Mouse (Mus musculus) heart, postnatal 0 days (tissue): Measurements from ENCODE around the gene Dkkl1. TPM values are rescaled to one million over a fixed set of nuclear protein-coding genes. Genes with fewer than 3 reads are reported as not detected.

Experiments used
- ATAC-seq: fragments of 200-750 bp; cut with Nextera tagmentation; 2 replicates; pipeline ENCODE4 v1.8.0; 2017; ENCODE audit warnings: low read depth, moderate number of reproducible peaks, moderate library complexity; ENCODE audit not compliant: insufficient read depth
- DNase-seq: peaks from one replicate; pipeline ENCODE4 v3.0.0-alpha.2; 2016; ENCODE audit warnings: low spot score
- H3K27ac ChIP-seq: fragments of 300-500 bp; sonication (generic); 2 replicates; pipeline ENCODE4 v1.5.1; 2014; ENCODE audit warnings: low read depth, mild to moderate bottlenecking
- H3K27me3 ChIP-seq: fragments of 300-500 bp; sonication (generic); 2 replicates; pipeline ENCODE4 v1.6.1; 2014; ENCODE audit warnings: low read length, mixed read lengths; ENCODE audit not compliant: control insufficient read depth, insufficient read depth
- H3K36me3 ChIP-seq: fragments of 300-500 bp; sonication (generic); replicated peaks from 2 replicates; pipeline ENCODE4 v1.6.1; 2014; ENCODE audit warnings: low read length, mixed read lengths; ENCODE audit not compliant: control insufficient read depth, insufficient read depth
- H3K4me1 ChIP-seq: fragments of 300-500 bp; sonication (generic); 2 replicates; pipeline ENCODE4 v1.6.1; 2014; ENCODE audit warnings: antibody characterized with exemption; ENCODE audit not compliant: control insufficient read depth, insufficient read depth
- H3K4me2 ChIP-seq: fragments of 300-500 bp; sonication (generic); 2 replicates; pipeline ENCODE4 v1.6.1; 2014; ENCODE audit warnings: low read depth, mild to moderate bottlenecking, low read length, moderate library complexity
- H3K4me3 ChIP-seq: fragments of 300-500 bp; sonication (generic); 2 replicates; pipeline ENCODE4 v1.5.1; 2014; ENCODE audit warnings: low read depth, low read length
- H3K9ac ChIP-seq: fragments of 300-500 bp; sonication (generic); replicated peaks from 2 replicates; pipeline ENCODE4 v1.6.1; 2014; ENCODE audit warnings: low read depth, low read length, mixed read lengths
- H3K9me3 ChIP-seq: fragments of 300-500 bp; sonication (generic); replicated peaks from 2 replicates; pipeline ENCODE4 v1.6.1; 2016; ENCODE audit warnings: low read length; ENCODE audit not compliant: control insufficient read depth
- CTCF ChIP-seq: IDR thresholded peaks from 2 replicates; pipeline ENCODE4 v1.5.1; 2016; ENCODE audit warnings: antibody characterized with exemption, control low read depth, low read depth
- EP300 ChIP-seq: IDR thresholded peaks from 2 replicates; pipeline ENCODE4 v1.6.1; 2016; ENCODE audit warnings: antibody characterized with exemption, low read depth
- WGBS: fragments of 180-500 bp; shearing (Covaris S2); extraction: QIAGEN DNeasy Blood & Tissue Kit; methylation state at CpG from one replicate; pipeline ENCODE4 v1.1.7; 2014; 5-methylcytosine and 5-hydroxymethylcytosine counted together
- polyA plus RNA-seq: library from polyadenylated mRNA; unstranded; fragments of >200 nt; fragmentation: Nextera tagmentation; extraction: Ambion mirVana; gene quantifications from 2 replicates; pipeline ENCODE4 v1.2.1, GENCODE M21; 2015
- total RNA-seq: library from RNA; depleted of rRNA; stranded (reverse); fragments of >200 nt; gene quantifications from 2 replicates; pipeline ENCODE4 v1.2.3, GENCODE M21; 2014; ENCODE audit warnings: low replicate concordance

Gene Dkkl1
- total and polyA plus RNA-seq, 2 experiments from 2014 or later, result not detected

DNA sequence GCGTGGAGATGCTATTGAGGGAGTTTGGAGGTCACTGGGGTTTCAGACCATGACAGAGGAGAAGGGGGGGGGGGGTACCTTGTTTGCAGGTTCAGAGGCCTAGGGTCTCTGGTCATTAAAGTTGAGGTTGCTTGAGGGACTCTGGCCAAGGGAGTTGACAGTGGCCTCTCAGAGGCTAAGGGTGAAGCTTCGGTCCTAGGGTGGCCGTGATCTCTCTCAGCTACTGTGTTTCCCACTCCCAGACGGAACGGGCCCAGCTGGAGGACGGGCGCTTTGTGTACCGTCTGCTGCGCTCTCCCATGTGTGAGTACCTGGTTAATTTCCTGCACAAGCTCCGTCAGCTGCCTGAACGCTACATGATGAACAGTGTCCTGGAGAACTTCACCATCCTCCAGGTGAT lies 20.0 kb upstream of the Dkkl1 start:
- H3K9ac ChIP-seq, result no peak overlapping the region
- no peak overlapping the region for H3K4me3 ChIP-seq
- TF ChIP-seq CTCF, result no peak
- TF ChIP-seq EP300, result no peak
- H3K36me3 ChIP-seq, result peaks cover 53% of the 10 kb centered on the region
- ATAC-seq (no peak), DNase-seq (no peak)
- H3K27me3 ChIP-seq, result no peaks in the 10 kb centered on the region
- H3K4me2 ChIP-seq, result no peak overlapping the region
- 89% methylated on average over 11 of the region's 11 CpGs for WGBS
- no peak overlapping the region for H3K27ac ChIP-seq
- H3K9me3 ChIP-seq, result no peaks in the 10 kb centered on the region
- H3K4me1 ChIP-seq, result peaks cover 17% of the 10 kb centered on the region

DNA sequence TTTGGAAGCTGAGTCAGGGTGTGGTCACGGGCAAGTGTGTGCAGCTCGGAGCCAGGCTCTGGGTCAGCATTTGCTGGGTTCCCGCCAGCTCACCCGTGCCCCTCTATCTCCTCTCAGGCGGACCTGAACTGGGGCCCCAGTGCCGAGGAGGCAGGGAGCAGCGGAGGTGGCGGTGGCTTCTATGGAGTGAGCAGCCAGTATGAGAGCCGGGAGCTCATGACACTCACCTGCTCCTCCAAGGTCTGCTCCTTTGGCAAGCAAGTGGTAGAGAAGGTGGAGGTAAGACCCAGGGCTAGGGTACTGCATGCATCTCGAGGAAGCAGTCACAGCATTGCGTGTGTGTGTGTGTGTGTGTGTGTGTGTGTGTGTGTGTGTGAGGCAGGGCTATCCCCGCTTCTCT lies 19.2 kb upstream of the Dkkl1 start:
- ATAC-seq, result no peak

DNA sequence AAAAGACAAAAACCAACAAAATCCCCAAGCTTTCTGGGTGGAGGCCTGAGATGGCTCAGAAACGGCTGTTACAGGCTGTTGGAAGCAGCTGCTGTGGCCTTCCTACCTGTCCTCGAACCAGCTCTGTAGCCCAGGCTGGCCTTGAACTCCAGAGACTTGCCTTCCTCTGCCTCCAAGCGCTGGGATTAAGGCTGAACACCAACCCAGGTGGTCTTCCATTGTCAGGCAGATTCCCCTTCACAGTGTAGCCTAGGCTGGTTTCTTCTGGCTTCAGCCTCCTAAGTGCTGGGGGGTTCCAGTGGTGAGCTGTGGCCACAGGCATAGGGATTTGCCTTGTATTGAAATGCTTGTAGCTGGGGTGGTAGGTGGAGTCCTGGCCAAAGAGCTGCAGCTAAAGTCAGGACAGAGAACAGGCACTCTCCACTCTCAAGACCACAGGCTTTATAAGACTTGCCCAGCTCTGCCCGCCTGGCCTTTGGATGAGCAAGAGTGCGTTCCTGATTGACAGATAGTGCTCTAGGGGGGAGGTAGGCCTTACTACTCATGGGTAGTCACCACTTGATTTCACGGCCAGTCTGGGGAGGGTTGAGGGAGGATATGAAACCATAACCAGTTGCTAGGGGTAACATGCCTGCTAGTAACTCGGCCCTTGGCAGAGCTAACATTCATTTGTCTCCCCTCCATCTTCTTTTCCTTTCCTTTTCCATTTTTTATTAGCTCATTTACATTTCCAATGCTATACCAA lies 17.7 kb upstream of the Dkkl1 start:
- DNase-seq, result no peak
- peaks cover 12% of the 10 kb centered on the region for H3K4me1 ChIP-seq
- WGBS, result 95% methylated on average over 7 of the region's 7 CpGs
- H3K4me3 ChIP-seq, result no peak overlapping the region
- H3K9ac ChIP-seq, result no peak overlapping the region
- TF ChIP-seq EP300, result no peak
- no peak for TF ChIP-seq CTCF
- no peaks in the 10 kb centered on the region for H3K9me3 ChIP-seq
- H3K36me3 ChIP-seq, result peaks cover 75% of the 10 kb centered on the region
- H3K4me2 ChIP-seq, result no peak overlapping the region
- no peak for ATAC-seq
- H3K27me3 ChIP-seq, result no peaks in the 10 kb centered on the region
- H3K27ac ChIP-seq, result no peak overlapping the region

More for the DNA sequence above, 19.2 kb upstream of the Dkkl1 start:
- Histone ChIP-seq H3K4me1 (peaks cover 17% of the 10 kb centered on the region), H3K9ac (no peak overlapping the region), H3K4me3 (no peak overlapping the region), H3K4me2 (no peak overlapping the region), H3K9me3 (no peaks in the 10 kb centered on the region), H3K36me3 (peaks cover 60% of the 10 kb centered on the region), H3K27me3 (no peaks in the 10 kb centered on the region), H3K27ac (no peak overlapping the region)
- DNase-seq, result no peak
- 87% methylated on average over 12 of the region's 12 CpGs for WGBS
- TF ChIP-seq EP300 (no peak), CTCF (no peak)

DNA sequence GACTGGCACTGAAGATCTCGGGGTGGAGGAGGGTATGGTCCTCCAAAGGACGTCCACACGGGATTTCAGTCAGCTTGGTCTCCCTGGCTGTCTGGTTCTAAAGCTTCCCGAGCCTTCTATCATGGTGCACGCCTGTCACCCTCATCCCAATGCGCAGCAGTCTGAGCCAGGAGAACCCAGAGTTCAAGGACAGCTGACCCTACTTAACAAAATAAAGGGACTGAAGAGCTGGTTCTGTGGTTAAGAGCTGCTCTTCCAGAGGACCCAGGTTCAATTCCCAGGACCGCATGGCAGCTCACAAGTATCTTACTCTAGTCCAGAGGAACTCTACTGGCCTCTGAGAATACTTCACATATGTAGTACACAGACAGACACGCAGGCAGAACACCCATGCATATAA lies 17.1 kb upstream of the Dkkl1 start:
- DNase-seq (no peak), ATAC-seq (no peak)
- Histone ChIP-seq H3K27me3 (no peaks in the 10 kb centered on the region), H3K36me3 (peaks cover 77% of the 10 kb centered on the region), H3K4me2 (no peak overlapping the region), H3K4me1 (peaks cover 6% of the 10 kb centered on the region), H3K4me3 (no peak overlapping the region), H3K9ac (no peak overlapping the region), H3K9me3 (no peaks in the 10 kb centered on the region), H3K27ac (no peak overlapping the region)
- WGBS, result 86% methylated on average over 8 of the region's 8 CpGs
- TF ChIP-seq EP300, result no peak
- no peak for TF ChIP-seq CTCF

DNA sequence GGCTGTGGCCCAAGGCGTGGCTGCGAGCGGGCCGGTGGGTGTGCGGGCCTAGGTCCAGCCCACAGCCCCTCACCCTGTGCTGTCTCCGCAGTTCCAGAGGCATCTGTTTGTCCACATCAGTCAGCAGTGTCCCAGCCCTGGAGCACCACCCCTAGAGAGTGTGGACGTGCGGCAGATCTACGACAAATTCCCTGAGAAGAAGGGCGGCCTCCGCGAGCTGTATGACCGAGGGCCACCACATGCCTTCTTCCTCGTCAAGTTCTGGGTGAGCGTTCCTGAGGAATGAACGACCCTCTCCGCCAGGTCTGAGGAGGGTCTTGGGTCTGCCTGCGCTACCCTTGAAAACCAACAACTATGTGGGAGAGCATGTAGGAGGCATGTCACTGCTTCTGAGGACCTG lies 16.6 kb upstream of the Dkkl1 start:
- TF ChIP-seq CTCF (no peak), EP300 (no peak)
- ATAC-seq (no peak), DNase-seq (no peak)
- Histone ChIP-seq H3K4me2 (no peak overlapping the region), H3K9ac (no peak overlapping the region), H3K4me3 (no peak overlapping the region), H3K36me3 (peaks cover 81% of the 10 kb centered on the region), H3K9me3 (no peaks in the 10 kb centered on the region), H3K4me1 (peaks cover under 1% of the 10 kb centered on the region; the same call in 1 of the 2 replicates), H3K27me3 (no peaks in the 10 kb centered on the region), H3K27ac (no peak overlapping the region)
- 91% methylated on average over 18 of the region's 18 CpGs for WGBS

DNA sequence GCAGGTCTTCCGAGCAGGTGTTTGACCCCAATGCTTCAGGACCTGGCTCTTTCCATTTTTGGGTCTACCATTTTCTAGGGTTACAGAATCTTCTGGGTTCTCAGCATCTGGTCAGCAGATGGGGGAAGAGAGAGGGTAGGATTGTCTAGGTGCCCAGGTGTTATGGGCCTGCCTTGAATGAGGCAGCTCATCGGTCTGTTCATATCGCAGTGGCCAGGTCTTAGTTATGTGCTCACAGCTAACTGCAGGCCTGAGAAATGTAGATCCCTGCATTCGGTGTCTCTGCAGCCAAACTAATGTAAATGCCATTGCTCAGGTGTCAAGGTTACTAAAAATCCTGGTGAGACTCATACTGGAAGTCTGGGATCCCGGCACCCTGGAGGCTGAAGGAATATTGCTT lies 14.5 kb upstream of the Dkkl1 start:
- no peaks in the 10 kb centered on the region for H3K9me3 ChIP-seq
- H3K36me3 ChIP-seq, result peaks cover 76% of the 10 kb centered on the region
- no peak overlapping the region for H3K27ac ChIP-seq
- H3K9ac ChIP-seq, result no peak overlapping the region
- no peak for DNase-seq
- H3K4me3 ChIP-seq, result no peak overlapping the region
- no peak for ATAC-seq
- H3K4me2 ChIP-seq, result no peak overlapping the region
- H3K4me1 ChIP-seq, result no peaks in the 10 kb centered on the region
- WGBS, result 97% methylated on average over 5 of the region's 5 CpGs
- TF ChIP-seq CTCF, result no peak
- no peak for TF ChIP-seq EP300
- H3K27me3 ChIP-seq, result no peaks in the 10 kb centered on the region
